Mouse (Mus musculus): ENCODE data around the gene Ndufv1. TPM values are rescaled to one million over a fixed set of nuclear protein-coding genes. Genes with fewer than 3 reads are reported as not detected.
A peak's percentile ranks its signal among the peaks of the same experiment; 100 is the strongest.

Gene Ndufv1
- total RNA-seq, 2 experiments from 2014 or later = 227 to 231 TPM

- intact Hi-C loops (cut with DNase I) = no loop called here
- DNase-seq (ENCODE audit: low spot score in 2 of 2) = no peak
Measured at GRCm38 (mm10) chr19:4013066-4013465, 460 bp upstream of the Ndufv1 start.

- no peak for DNase-seq (ENCODE audit: low spot score in 2 of 2)
- intact Hi-C loops (cut with DNase I) = no loop called here
Measured at GRCm38 (mm10) chr19:4011086-4011485, 1.5 kb downstream of the Ndufv1 start.

- no peak for DNase-seq (ENCODE audit: low spot score in 2 of 2)
- intact Hi-C loops (cut with DNase I) = no loop called here
Measured at GRCm38 (mm10) chr19:4005971-4006370, 6.6 kb downstream of the Ndufv1 start.

- DNase-seq (ENCODE audit: low spot score in 2 of 2) = no peak
- intact Hi-C loops (cut with DNase I) = no loop called here
Measured at GRCm38 (mm10) chr19:4005091-4005490, 7.5 kb downstream of the Ndufv1 start.

GRCm38 (mm10) chr19:4004331-4004730 is 8.3 kb downstream of the Ndufv1 start:
- intact Hi-C loops (cut with DNase I) = no loop called here
- no peak for DNase-seq (ENCODE audit: low spot score in 2 of 2)

GRCm38 (mm10) chr19:4003641-4004040 is 9.0 kb downstream of the Ndufv1 start:
- intact Hi-C loops (cut with DNase I) = no loop called here
- DNase-seq (ENCODE audit: low spot score in 2 of 2) = no peak

GRCm38 (mm10) chr19:4003112-4003511 is 9.5 kb downstream of the Ndufv1 start, which contains the start of gene Doc2g:
Gene Doc2g, plus strand, starts transcription at chr19:4003313.
- intact Hi-C loops (cut with DNase I) = no loop called here
- DNase-seq (ENCODE audit: low spot score in 2 of 2) = no peak

- DNase-seq (ENCODE audit: low spot score in 2 of 2) = no peak
- intact Hi-C loops (cut with DNase I) = no loop called here
Measured at GRCm38 (mm10) chr19:4001752-4002151, 10.9 kb downstream of the Ndufv1 start.

- DNase-seq (ENCODE audit: low spot score in 2 of 2) = no peak
- intact Hi-C loops (cut with DNase I) = no loop called here
Measured at GRCm38 (mm10) chr19:4000949-4001525, 11.6 kb downstream of the Ndufv1 start.

GRCm38 (mm10) chr19:4000119-4000900 is 12.3 kb downstream of the Ndufv1 start, which contains the start of the genes Nudt8 and Gm49405:
Gene Nudt8, plus strand, starts transcription at chr19:4000580.
Gene Gm49405, plus strand, starts transcription at chr19:4000626.
- DNase-seq (ENCODE audit: low spot score in 2 of 2) = peak; percentile 94 to 97
- intact Hi-C loops (cut with DNase I) = no loop called here

- DNase-seq (ENCODE audit: low spot score in 2 of 2) = no peak
Measured at GRCm38 (mm10) chr19:3999121-3999730, 13.4 kb downstream of the Ndufv1 start.

GRCm38 (mm10) chr19:3998335-3998734 is 14.3 kb downstream of the Ndufv1 start:
- DNase-seq (ENCODE audit: low spot score in 2 of 2) = no peak
- intact Hi-C loops (cut with DNase I) = no loop called here

More at GRCm38 (mm10) chr19:3999121-3999730, 13.4 kb downstream of the Ndufv1 start:
- intact Hi-C loops (cut with DNase I) = no loop called here

- DNase-seq (ENCODE audit: low spot score in 2 of 2) = no peak
- intact Hi-C loops (cut with DNase I) = no loop called here
Measured at GRCm38 (mm10) chr19:3997231-3997630, 15.4 kb downstream of the Ndufv1 start.

- DNase-seq (ENCODE audit: low spot score in 2 of 2) = no peak
- intact Hi-C loops (cut with DNase I) = no loop called here
Measured at GRCm38 (mm10) chr19:3996747-3997146, 15.9 kb downstream of the Ndufv1 start.

GRCm38 (mm10) chr19:3996106-3996505 is 16.5 kb downstream of the Ndufv1 start:
- intact Hi-C loops (cut with DNase I) = no loop called here
- no peak for DNase-seq (ENCODE audit: low spot score in 2 of 2)

- intact Hi-C loops (cut with DNase I) = no loop called here
Measured at GRCm38 (mm10) chr19:3995505-3995904, 17.1 kb downstream of the Ndufv1 start.

GRCm38 (mm10) chr19:3994932-3995331 is 17.7 kb downstream of the Ndufv1 start:
- DNase-seq (ENCODE audit: low spot score in 2 of 2) = no peak
- intact Hi-C loops (cut with DNase I) = no loop called here

More at GRCm38 (mm10) chr19:3995505-3995904, 17.1 kb downstream of the Ndufv1 start:
- no peak for DNase-seq (ENCODE audit: low spot score in 2 of 2)

GRCm38 (mm10) chr19:3992416-3992815 is 20.2 kb downstream of the Ndufv1 start, which contains the start of gene Tbx10:
Gene Tbx10, plus strand, starts transcription at chr19:3992752.
- no peak for DNase-seq (ENCODE audit: low spot score in 2 of 2)
- intact Hi-C loops (cut with DNase I) = no loop called here

- intact Hi-C loops (cut with DNase I) = no loop called here
- no peak for DNase-seq (ENCODE audit: low spot score in 2 of 2)
Measured at GRCm38 (mm10) chr19:3991966-3992365, 20.6 kb downstream of the Ndufv1 start.

GRCm38 (mm10) chr19:3991562-3991961 is 21.0 kb downstream of the Ndufv1 start:
- DNase-seq (ENCODE audit: low spot score in 2 of 2) = no peak
- intact Hi-C loops (cut with DNase I) = no loop called here

Data from left cerebral cortex, postnatal 14 days (tissue).